Mouse (Mus musculus) stomach, postnatal 0 days (tissue): ENCODE measurements around the gene Sema3e.

Source experiments
- CTCF ChIP-seq: IDR thresholded peaks from 2 replicates; pipeline ENCODE4 v1.5.1; 2016; ENCODE audit warnings: antibody characterized with exemption, low read depth, mild to moderate bottlenecking, moderate library complexity
- EP300 ChIP-seq: optimal IDR thresholded peaks from 2 replicates; pipeline ENCODE3; 2016; ENCODE audit warnings: antibody characterized with exemption

- TF ChIP-seq EP300 (no peak), CTCF (no peak)
Observed at GRCm38 (mm10) chr5:14098677-14099076, 73.6 kb downstream of the Sema3e start.
